Mouse (Mus musculus): Measurements from ENCODE around the gene G6pc3. TPM values are rescaled to one million over a fixed set of nuclear protein-coding genes. Genes with fewer than 3 reads are reported as not detected.
"Not testable (repeated sequence)": the region's sequence is repeated elsewhere in the genome, so short reads cannot be mapped to it uniquely, and the experiment has no call there.

G6pc3 gene
- total RNA-seq (2021), result 10 to 100 TPM; 62.9 to 69.8 TPM
- long read RNA-seq, experiment 1, transcript G6pc3-202 (6 exons, 1,573 nt), result major isoform, 19 of 24 reads
- long read RNA-seq, experiment 1, partial matches to known transcripts, result 1 of 24 reads
- long read RNA-seq, experiment 1, other reads (novel, unspliced or antisense), result 2 of 24 reads
- long read RNA-seq, experiment 2, partial matches to known transcripts, result 0 of 10 reads
- long read RNA-seq, experiment 2, other reads (novel, unspliced or antisense), result 3 of 10 reads

DNA sequence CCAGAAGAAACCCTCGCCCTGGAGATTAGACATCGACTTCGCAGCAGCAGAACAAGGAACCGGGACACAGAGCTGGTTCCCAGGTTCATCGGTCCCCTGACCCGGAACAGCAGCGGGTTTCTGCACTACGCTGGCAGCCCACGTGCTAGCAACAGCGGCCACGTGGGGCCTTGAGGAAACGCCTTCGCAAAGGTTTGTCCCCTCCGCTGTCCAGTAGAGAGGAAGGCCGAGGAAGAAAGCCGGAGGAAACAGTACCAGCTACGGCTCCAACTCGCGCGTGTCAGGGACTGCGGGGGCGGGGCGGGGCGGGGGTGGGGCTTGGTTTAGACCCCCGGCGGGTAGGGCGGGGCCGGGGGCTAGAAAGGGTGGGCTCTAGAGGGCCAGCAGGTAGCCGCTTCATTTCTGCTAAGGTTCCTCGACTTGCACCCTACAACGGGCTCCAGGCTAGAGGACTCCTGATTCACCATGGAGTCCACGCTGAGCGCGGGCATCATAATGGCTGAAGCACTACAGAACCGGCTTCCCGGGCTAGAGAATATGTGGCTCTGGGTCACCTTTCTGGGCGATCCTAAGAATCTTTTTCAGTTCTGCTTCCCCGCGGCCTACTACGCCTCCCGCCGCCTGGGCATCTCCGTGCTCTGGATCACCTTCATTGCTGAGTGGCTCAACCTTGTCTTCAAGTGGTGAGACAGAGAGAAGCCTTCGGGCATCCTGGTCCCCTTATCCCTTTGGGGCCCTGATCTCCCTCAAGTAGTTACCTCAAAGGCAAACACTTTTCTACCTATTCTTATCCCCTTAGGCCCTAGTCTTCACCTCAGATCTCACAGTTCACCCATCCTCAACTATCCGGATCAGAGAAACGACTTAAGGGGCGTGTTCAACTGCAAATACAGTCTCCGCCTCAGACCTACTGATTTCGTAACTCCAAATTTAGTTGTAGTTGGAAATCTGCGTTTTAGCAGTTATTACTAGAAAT lies at the start of gene G6pc3:
Gene G6pc3, plus strand, starts transcription at position 160 of the 976 bp plus-strand sequence.
- peak within 1 kb of the TSS; percentile 92 for H3K27ac ChIP-seq
- TF ChIP-seq CTCF (IDR thresholded peaks at IDR 0.05), result no peak

DNA sequence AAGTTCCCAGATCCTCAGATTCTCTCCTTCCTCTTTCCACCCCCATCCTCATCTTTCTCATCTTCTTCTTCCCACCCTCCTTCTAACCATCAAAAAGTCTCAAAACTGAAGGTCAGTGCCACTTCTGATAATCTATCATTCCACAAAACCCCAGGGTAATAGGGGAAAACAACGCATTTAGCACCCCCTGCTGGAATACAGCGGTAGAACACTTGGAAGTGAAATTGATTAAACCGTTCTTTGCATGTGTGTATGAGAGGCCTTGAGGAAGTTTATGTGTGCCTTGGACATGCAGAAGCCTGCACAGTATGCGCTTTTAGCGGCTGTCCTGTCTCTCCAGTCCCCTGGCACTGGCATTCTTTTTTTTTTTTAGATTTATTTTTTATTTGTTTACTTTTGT lies 48.9 kb upstream of the G6pc3 start:
- intact Hi-C loops (cut with DNase I), result no loop called here
- peak; percentile 61 to 73 for DNase-seq (ENCODE audit: extremely low spot score in 1 of 2, low spot score in 2 of 2)
- Histone ChIP-seq H3K4me3 (no peak overlapping the region), H3K27ac (no peak overlapping the region)
- TF ChIP-seq CTCF (IDR thresholded peaks at IDR 0.05), result peak; percentile 86

More for the DNA sequence above, at the start of gene G6pc3:
- peak within 1 kb of the TSS; percentile 62 for H3K4me3 ChIP-seq
- peak; percentile 89 for DNase-seq (ENCODE audit: extremely low spot score in 1 of 2, low spot score in 2 of 2)
- intact Hi-C loops (cut with DNase I), result loop anchor here (2.0 to 10.0 kb wide), 4 partner anchors 29 to 245 kb away; partner anchors contain the start of genes BC030867 and Grn

DNA sequence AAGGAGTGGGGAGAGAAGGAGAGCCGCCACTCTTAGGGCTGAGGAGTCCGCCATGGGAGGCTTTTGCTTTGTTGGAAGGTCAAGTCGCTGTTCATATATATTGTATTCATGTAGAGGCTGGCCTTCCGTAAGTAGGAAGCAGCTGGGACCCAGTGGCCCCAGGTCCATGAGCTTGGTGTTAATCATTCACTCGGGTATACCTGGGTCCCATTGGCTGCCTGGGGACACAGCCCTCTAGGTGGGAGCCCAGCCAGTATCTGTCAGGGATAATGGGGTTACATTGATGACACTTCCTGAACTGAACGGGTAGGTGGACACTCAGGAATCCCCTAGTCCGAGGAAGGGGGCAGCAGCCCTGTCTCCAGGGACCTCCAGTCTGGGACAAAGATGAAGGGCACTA lies 47.1 kb upstream of the G6pc3 start:
- intact Hi-C loops (cut with DNase I), result no loop called here
- DNase-seq (ENCODE audit: extremely low spot score in 1 of 2, low spot score in 2 of 2), result no peak
- Histone ChIP-seq H3K27ac (no peak overlapping the region), H3K4me3 (no peak overlapping the region)
- TF ChIP-seq CTCF (IDR thresholded peaks at IDR 0.05), result no peak

DNA sequence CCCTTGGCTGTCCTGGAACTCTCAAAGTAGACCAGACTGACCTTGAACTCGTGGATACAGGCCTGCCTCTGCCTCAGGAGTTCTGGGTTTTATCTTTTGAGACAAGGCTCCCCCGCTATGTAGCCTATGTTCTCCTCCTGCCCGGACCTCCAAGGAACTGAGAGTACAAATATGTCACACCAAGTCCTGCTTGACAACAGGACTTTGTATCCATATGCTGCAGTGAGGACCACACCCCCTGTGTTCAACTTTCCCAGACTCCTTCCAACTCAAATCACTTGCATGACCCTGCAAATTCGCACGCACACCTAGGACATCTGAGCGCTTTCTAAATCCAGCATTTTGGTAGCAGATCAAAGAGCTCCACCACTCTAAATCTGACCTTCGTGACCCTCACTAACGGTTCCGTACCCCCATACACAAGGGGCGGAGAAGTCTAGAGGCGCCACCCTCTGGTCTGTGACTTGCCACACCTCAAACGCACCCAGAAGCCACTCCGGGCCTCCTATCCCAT lies 44.4 kb upstream of the G6pc3 start:
- no peak for TF ChIP-seq CTCF (IDR thresholded peaks at IDR 0.05)

DNA sequence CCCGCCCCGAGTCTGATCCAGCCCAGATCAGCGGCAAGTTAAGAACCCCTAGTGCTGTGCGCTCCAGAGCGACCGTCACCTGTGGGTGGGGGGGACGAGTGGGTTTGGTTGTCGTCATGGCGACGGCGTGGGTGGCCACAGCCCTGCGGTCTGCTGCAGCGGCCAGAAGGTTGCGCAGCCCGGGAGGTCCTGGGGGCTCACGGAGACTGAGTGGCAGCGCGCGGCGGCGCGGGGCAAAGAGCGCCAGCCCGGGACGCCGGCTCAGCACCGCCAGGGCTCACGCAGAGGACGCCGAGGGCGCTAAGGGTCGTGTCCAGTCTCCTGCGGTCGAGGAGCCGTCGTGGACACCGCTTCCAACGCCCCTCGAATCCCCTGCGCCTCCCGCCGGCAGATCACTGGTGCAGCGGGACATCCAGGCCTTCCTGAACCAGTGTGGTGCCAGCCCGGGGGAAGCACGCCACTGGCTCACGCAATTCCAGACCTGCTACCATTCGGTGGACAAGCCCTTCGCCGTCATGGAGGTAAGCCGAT lies 43.9 kb upstream of the G6pc3 start, which contains the start of gene Nags:
Gene Nags, plus strand, starts transcription at position 43 of the 531 bp plus-strand sequence.
- no peak for TF ChIP-seq CTCF (IDR thresholded peaks at IDR 0.05)
- intact Hi-C loops (cut with DNase I), result no loop called here
- Histone ChIP-seq H3K27ac (no peak within 1 kb of the TSS), H3K4me3 (no peak within 1 kb of the TSS)
- no peak for DNase-seq (ENCODE audit: extremely low spot score in 1 of 2, low spot score in 2 of 2)

More for the DNA sequence above, 44.4 kb upstream of the G6pc3 start:
- H3K4me3 ChIP-seq, result no peak overlapping the region
- intact Hi-C loops (cut with DNase I), result no loop called here
- no peak overlapping the region for H3K27ac ChIP-seq
- DNase-seq (ENCODE audit: extremely low spot score in 1 of 2, low spot score in 2 of 2), result no peak

DNA sequence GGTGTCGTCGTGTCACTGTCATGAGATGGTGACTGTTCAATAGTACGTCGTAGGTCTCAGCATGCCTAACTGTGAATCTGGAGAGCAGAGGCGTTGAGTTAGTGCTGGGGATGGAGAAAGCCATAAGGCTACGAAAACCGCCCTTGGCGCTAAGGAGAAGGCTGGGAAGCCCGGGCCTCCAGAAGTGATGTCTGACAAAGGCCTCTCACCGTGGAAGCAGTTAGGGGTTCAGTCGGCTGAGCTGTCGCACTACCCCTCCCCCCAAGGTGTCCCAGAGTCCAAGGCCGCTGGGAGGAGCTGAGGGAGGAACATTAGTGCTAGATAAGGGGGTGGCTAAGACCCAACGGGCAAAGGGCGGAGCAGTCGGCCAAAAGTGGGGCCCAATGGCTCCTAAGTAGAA lies 43.4 kb upstream of the G6pc3 start:
- intact Hi-C loops (cut with DNase I), result no loop called here
- TF ChIP-seq CTCF (IDR thresholded peaks at IDR 0.05), result no peak
- Histone ChIP-seq H3K4me3 (no peak overlapping the region), H3K27ac (no peak overlapping the region)
- DNase-seq (ENCODE audit: extremely low spot score in 1 of 2, low spot score in 2 of 2), result no peak

DNA sequence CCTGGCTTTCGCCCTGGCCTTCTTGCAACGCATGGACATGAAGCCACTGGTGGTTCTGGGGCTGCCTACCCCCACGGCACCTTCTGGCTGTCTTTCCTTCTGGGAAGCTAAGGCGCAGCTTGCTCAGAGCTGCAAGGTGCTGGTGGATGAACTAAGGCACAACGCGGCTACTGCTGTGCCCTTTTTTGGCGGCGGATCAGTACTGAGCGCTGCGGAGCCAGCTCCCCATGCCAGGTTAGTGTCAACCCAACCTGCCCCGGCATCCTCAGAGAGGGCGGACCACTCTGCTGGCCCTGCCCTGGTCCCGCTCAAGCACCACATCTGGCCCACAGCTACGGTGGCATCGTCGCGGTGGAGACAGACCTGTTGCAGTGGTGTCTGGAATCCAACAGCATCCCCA lies 42.9 kb upstream of the G6pc3 start:
- Histone ChIP-seq H3K4me3 (no peak overlapping the region), H3K27ac (no peak overlapping the region)
- intact Hi-C loops (cut with DNase I), result no loop called here
- no peak for TF ChIP-seq CTCF (IDR thresholded peaks at IDR 0.05)
- no peak for DNase-seq (ENCODE audit: extremely low spot score in 1 of 2, low spot score in 2 of 2)

DNA sequence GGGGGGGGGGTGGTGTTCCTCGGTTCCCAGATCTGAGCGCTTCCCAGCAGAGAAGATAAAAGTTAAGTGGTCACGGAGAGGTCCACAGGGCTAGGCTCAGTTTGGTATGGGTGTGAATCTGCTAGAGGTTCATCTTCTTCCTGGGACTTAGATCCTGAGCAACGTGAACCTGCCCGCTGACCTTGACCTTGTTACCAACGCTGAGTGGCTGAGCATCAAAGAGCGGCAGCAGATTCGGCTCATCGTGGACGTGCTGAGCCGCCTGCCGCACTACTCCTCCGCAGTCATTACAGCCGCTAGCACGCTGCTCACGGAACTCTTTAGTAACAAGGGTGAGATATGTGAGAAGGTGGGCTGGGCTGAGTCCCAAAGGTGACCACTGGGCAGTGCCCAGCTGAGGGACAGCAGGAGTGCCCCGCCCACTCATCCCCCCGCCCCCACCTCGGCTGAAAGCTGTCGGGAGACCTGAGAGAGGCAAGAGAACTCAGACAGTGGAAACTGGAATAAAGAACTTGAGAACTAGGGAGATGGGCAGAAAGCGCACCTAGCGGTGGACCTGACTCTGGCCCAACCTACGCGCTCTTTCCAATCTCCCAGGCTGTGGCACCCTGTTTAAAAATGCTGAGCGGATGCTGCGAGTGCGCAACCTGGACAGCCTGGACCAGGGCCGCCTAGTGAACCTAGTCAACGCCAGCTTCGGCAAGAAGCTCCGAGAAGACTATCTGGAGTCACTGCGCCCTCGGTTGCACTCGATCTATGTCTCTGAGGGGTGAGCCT lies 42.0 kb upstream of the G6pc3 start:
- no peak overlapping the region for H3K4me3 ChIP-seq
- no peak overlapping the region for H3K27ac ChIP-seq
- TF ChIP-seq CTCF (IDR thresholded peaks at IDR 0.05), result no peak; the same call in none of the 2 replicates
- intact Hi-C loops (cut with DNase I), result no loop called here
- DNase-seq (ENCODE audit: extremely low spot score in 1 of 2, low spot score in 2 of 2), result no peak

DNA sequence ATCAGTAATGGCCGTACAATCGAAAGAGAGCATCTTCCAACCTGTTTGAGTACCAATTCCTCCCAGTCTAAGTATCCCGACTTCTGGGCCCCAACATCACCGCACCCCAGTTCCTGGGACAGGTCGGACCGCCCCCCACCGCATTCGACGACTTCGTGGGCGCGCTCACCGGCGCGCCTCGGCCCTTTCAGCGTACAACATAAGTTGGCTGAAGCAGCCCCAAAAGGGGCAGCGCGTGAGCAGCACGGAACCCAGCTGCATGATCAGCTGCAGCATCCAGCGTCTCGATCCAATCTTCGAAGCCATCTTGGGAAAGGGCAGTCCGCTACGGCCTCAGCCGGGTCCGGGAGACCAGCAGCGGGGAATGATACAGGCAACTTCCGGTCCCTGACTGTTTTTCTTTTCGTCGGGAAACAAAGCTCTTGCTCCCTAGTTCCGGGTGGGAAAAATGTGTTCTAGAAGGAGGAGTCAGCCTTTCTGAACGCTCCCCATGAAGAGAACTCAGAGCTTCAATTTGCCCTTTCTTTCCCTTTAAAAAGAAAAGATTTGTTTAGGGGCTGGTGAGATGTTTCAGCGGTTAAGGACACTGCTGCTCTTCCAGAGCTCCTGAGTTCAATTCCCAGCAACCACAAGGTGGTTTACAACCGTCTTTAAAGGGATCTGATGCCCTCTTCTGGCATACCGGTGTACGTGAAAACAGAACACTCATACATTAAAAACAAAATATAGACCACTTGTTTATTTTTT lies 33.2 kb upstream of the G6pc3 start, which contains the start of gene Tmem101:
Gene Tmem101, minus strand, starts transcription at position 366 of the 747 bp plus-strand sequence.
- Histone ChIP-seq H3K4me3 (peak within 1 kb of the TSS; percentile 64), H3K27ac (peak within 1 kb of the TSS; percentile 78)
- peak; percentile 86 for DNase-seq (ENCODE audit: extremely low spot score in 1 of 2, low spot score in 2 of 2)
- TF ChIP-seq CTCF (IDR thresholded peaks at IDR 0.05), result peak; percentile 61
- intact Hi-C loops (cut with DNase I), result loop anchor here (5.0 kb wide), 2 partner anchors 111 to 169 kb away; partner anchors contain the start of genes Asb16 and Dusp3

DNA sequence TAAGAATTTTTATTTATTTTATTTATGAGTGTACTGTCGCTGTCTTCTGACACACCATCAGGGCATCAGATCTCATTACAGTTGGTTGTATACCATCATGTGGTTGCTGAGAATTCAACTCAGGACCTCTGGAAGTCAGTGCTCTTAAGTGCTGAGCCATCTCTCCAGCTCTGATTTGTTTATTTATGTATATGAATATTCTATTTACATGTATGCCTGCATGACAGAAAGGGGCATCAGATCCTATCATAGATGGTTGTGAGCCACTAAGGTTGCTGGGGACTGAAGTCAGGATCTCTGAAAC lies 32.7 kb upstream of the G6pc3 start:
- Histone ChIP-seq H3K4me3 (no peak overlapping the region; the same call in 1 of the 2 replicates), H3K27ac (no peak overlapping the region)
- DNase-seq (ENCODE audit: extremely low spot score in 1 of 2, low spot score in 2 of 2), result no peak
- TF ChIP-seq CTCF (IDR thresholded peaks at IDR 0.05), result no peak
- intact Hi-C loops (cut with DNase I), result loop anchor here (5.0 kb wide), 2 partner anchors 111 to 169 kb away; partner anchors contain the start of genes Asb16 and Dusp3

DNA sequence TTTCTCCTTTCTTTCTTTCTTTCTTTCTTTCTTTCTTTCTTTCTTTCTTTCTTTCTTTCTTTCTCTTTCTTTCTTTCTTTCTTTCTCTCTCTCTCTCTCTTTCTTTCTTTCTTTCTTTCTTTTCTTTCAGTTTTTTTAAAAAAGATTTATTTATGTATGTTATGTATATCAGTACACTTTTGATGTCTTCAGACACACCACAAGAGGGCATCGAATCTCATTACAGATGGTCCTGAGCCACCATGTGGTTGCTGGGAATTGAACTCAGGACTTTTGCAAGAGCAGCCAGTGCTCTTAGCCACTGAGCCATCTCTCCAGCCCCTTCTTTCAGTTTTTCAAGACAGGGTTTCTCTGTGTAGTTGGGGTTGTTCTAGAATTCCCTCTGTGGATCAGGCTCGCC lies 31.4 kb upstream of the G6pc3 start:
- H3K4me3 ChIP-seq; DNase-seq (ENCODE audit: extremely low spot score in 1 of 2, low spot score in 2 of 2); H3K27ac ChIP-seq: not testable (repeated sequence)
- intact Hi-C loops (cut with DNase I), result loop anchor here (5.0 kb wide), 2 partner anchors 109 to 171 kb away; partner anchors contain the start of genes Asb16 and Dusp3

All from left cerebral cortex, adult 2 months (tissue).